Mouse (Mus musculus) spleen, adult 2 months (tissue): ENCODE results near the gene Ubl4b. TPM values are rescaled to one million over a fixed set of nuclear protein-coding genes. Genes with fewer than 3 reads are reported as not detected.

ENCODE experiments used
- DNase-seq, 2 experiments: peaks; one replicate each; pipeline versions ENCODE4 v3.0.0 to v3.0.0-alpha.2; 2012 to 2021; ENCODE audit warnings: low spot score in 2 of 2, low read depth in 1 of 2
- H3K27ac ChIP-seq: fragments of 200-500 bp; 2 replicates; pipeline ENCODE4 v1.5.1; 2012; ENCODE audit warnings: low read length, inconsistent platforms; ENCODE audit not compliant: insufficient read depth
- H3K27me3 ChIP-seq: fragments of 200-500 bp; 2 replicates; pipeline ENCODE4 v1.6.1; 2012; ENCODE audit warnings: mild to moderate bottlenecking, moderate library complexity, low read length, inconsistent platforms; ENCODE audit not compliant: control insufficient read depth, insufficient read depth
- H3K36me3 ChIP-seq: fragments of 200-500 bp; 2 replicates; pipeline ENCODE4 v1.6.1; 2012; ENCODE audit warnings: mild to moderate bottlenecking, low read length, inconsistent platforms; ENCODE audit not compliant: control insufficient read depth, insufficient read depth
- H3K4me1 ChIP-seq: fragments of 200-500 bp; 2 replicates; pipeline ENCODE4 v1.6.1; 2011; ENCODE audit warnings: inconsistent platforms; ENCODE audit not compliant: control insufficient read depth, insufficient read depth, insufficient read length
- H3K4me3 ChIP-seq: fragments of 200-500 bp; 2 replicates; pipeline ENCODE4 v1.5.1; 2011; ENCODE audit warnings: mild to moderate bottlenecking, inconsistent platforms; ENCODE audit not compliant: insufficient read depth, insufficient read length; ENCODE audit errors: extremely low read depth
- CTCF ChIP-seq: fragments of 200-500 bp; IDR thresholded peaks from 2 replicates; pipeline ENCODE4 v1.5.1; 2011; ENCODE audit warnings: mild to moderate bottlenecking, inconsistent platforms; ENCODE audit not compliant: insufficient read depth, insufficient read length, insufficient replicate concordance; ENCODE audit errors: extremely low read depth
- POLR2A ChIP-seq: fragments of 200-500 bp; IDR thresholded peaks from 2 replicates; pipeline ENCODE4 v1.6.1; 2011; ENCODE audit warnings: low read depth, low read length, inconsistent platforms
- WGBS: fragments of 180-500 bp; shearing (Covaris S2); methylation state at CpG from one replicate; pipeline ENCODE4 v1.1.7; 2018; 5-methylcytosine and 5-hydroxymethylcytosine counted together
- polyA plus RNA-seq: library from polyadenylated mRNA; depleted of rRNA; stranded (reverse); fragments of >200 nt; gene quantifications from 2 replicates; pipeline ENCODE4 v1.2.3, GENCODE M21; 2012; rRNA removed

The Ubl4b gene
- not detected in 2 replicates for polyA plus RNA-seq

DNA sequence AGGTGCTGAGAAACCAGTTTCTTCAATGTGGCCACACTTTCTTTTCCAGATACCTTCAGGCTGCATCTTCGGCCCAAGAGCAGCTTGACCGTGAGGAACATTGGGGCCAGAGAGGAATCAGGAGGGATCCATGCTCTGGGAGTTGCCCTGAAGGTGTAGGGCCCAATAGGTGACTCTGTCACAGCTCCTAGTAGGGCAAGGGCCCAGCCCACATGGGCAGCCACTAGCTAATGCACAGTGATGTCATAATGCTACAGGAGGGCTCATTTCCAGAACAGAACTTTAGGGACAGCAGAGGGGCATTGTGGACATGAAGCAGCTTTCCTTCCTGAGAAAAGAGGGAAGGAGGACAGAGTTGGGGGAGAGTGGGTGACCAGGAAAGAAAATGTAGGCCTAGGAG is at the start of gene Ubl4b:
Ubl4b (minus strand) TSS at position 232 of the 400 bp plus-strand sequence.
- 93% methylated on average over 2 of the region's 2 CpGs for WGBS
- H3K27me3 ChIP-seq = no peaks in the 10 kb centered on the region
- DNase-seq = no peak
- no peak within 1 kb of the TSS for H3K27ac ChIP-seq
- H3K36me3 ChIP-seq = no peaks in the 10 kb centered on the region
- H3K4me3 ChIP-seq = no peak within 1 kb of the TSS
- H3K4me1 ChIP-seq = no peaks in the 10 kb centered on the region
- no peak for TF ChIP-seq POLR2A
- no peak for TF ChIP-seq CTCF

- DNase-seq = no peak
- Histone ChIP-seq H3K27me3 (peaks cover 18% of the 10 kb centered on the region), H3K36me3 (no peaks in the 10 kb centered on the region), H3K4me3 (no peak overlapping the region), H3K27ac (no peak overlapping the region), H3K4me1 (peaks cover 4% of the 10 kb centered on the region)
- 45% methylated on average over 6 of the region's 6 CpGs for WGBS
- TF ChIP-seq POLR2A (no peak), CTCF (no peak)
Observed at GRCm38 (mm10) chr3:107600127-107600526, 45.3 kb upstream of the Ubl4b start.

- H3K4me3 ChIP-seq = no peak overlapping the region
- WGBS = 19% methylated on average over 22 of the region's 22 CpGs
- peaks cover 28% of the 10 kb centered on the region for H3K27me3 ChIP-seq
- H3K4me1 ChIP-seq = peaks cover 7% of the 10 kb centered on the region
- H3K36me3 ChIP-seq = no peaks in the 10 kb centered on the region
- no peak for DNase-seq
- no peak overlapping the region for H3K27ac ChIP-seq
- TF ChIP-seq POLR2A (no peak), CTCF (no peak)
Observed at GRCm38 (mm10) chr3:107597586-107598389, 42.9 kb upstream of the Ubl4b start.

GRCm38 (mm10) chr3:107597134-107597533 is 42.3 kb upstream of the Ubl4b start:
- no peak overlapping the region for H3K27ac ChIP-seq
- DNase-seq = no peak
- TF ChIP-seq CTCF (no peak), POLR2A (no peak)
- H3K4me1 ChIP-seq = peaks cover 7% of the 10 kb centered on the region
- 9% methylated on average over 24 of the region's 24 CpGs for WGBS
- no peaks in the 10 kb centered on the region for H3K36me3 ChIP-seq
- H3K4me3 ChIP-seq = no peak overlapping the region
- peaks cover 30% of the 10 kb centered on the region for H3K27me3 ChIP-seq

DNA sequence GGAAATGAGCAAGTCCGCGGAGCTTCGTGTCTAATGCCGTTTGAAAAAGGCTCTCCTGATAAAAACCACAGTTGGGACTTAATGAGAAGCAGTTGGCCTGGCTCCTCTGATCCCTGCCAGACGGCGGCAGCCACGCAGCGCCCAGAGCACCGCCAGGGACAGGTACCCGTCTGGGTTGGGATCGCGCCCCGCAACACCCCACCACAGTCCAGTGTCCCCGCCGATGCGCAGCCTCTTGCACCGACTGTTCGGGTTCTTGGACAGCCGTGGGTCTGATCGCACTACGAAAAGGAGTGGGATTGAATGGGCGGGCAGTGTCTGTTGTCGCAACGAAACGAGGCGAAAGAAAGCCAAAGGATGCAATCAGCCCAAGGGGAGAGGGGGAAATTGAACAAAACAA is 41.7 kb upstream of the Ubl4b start:
- Histone ChIP-seq H3K4me1 (peaks cover 7% of the 10 kb centered on the region), H3K36me3 (no peaks in the 10 kb centered on the region), H3K27me3 (peaks cover 30% of the 10 kb centered on the region), H3K27ac (no peak overlapping the region), H3K4me3 (no peak overlapping the region)
- no peak for DNase-seq
- 4% methylated on average over 26 of the region's 26 CpGs for WGBS
- TF ChIP-seq POLR2A (no peak), CTCF (no peak)

GRCm38 (mm10) chr3:107595938-107596461 is 41.1 kb upstream of the Ubl4b start:
- no peak overlapping the region for H3K4me3 ChIP-seq
- H3K4me1 ChIP-seq = peaks cover 7% of the 10 kb centered on the region
- 6% methylated on average over 34 of the region's 34 CpGs for WGBS
- TF ChIP-seq POLR2A (no peak), CTCF (no peak)
- no peak for DNase-seq
- H3K27ac ChIP-seq = no peak overlapping the region
- H3K36me3 ChIP-seq = no peaks in the 10 kb centered on the region
- peaks cover 30% of the 10 kb centered on the region for H3K27me3 ChIP-seq
